In genomic region chr2:85093376-85093775, GRCm38 (mm10) we compare ENCODE assay signal across 22 mouse cellular contexts. TPM values are rescaled to one million over a fixed set of nuclear protein-coding genes. Genes with fewer than 3 reads are reported as not detected.
DNase-seq lines count a peak whose midpoint lies in the region; ATAC-seq and TF ChIP-seq lines count a peak whose summit lies in the region.
"Had no signal": no experiment of that assay in that cellular context is flagged by ENCODE, and none has a peak within 500 bp of the region (broad histone marks: within the 10 kb centered on the region; RNA-seq: fewer than 3 reads in every experiment).

No protein-coding gene starts in this region.

- no peak overlapping the region; the same call in 1 of the 2 replicates for H3K9ac ChIP-seq in liver, adult 2 months (ENCODE audit: low read depth, low read length)
- no peak overlapping the region for H3K9ac ChIP-seq in liver, embryonic 11.5 days (ENCODE audit: low read depth, low read length)
- no peak overlapping the region for H3K9ac ChIP-seq in liver, postnatal 0 days (replicated peaks)
- H3K9ac ChIP-seq: embryonic facial prominence, embryonic 15.5 days; hindbrain, embryonic 13.5 days; limb, embryonic 15.5 days had no signal

- H3K4me3 ChIP-seq in liver, adult 2 months (ENCODE audit: insufficient read depth, low read depth, low read length): no peak overlapping the region
- H3K4me3 ChIP-seq in liver, embryonic 11.5 days (ENCODE audit: low read depth, low read length): no peak overlapping the region
- H3K4me3 ChIP-seq in liver, postnatal 0 days (ENCODE audit: low read depth, low read length): no peak overlapping the region
- H3K4me3 ChIP-seq in small intestine, adult 2 months (ENCODE audit: low read depth, low read length): no peak overlapping the region
- H3K4me3 ChIP-seq: embryonic facial prominence, embryonic 15.5 days; heart, embryonic 10.5 days; hindbrain, embryonic 13.5 days; limb, embryonic 15.5 days had no signal

- no peak for TF ChIP-seq EP300 in liver, postnatal 0 days (IDR thresholded peaks at IDR 0.05; ENCODE audit: low read depth)

- ATAC-seq in liver, embryonic 11.5 days (replicated peaks; ENCODE audit: low FRiP score): no peak
- peak; percentile 54 for ATAC-seq in liver, postnatal 0 days
- ATAC-seq in megakaryocyte-erythroid progenitor cell, adult 5-6 weeks (replicated peaks; ENCODE audit: low FRiP score, low TSS enrichment, poor library complexity, severe bottlenecking): no peak
- ATAC-seq: CD4-positive, CD25-positive, alpha-beta regulatory T cell, adult 4 months had no signal

- TF ChIP-seq POLR2A in liver, adult 2 months (IDR thresholded peaks at IDR 0.05; ENCODE audit: extremely low read depth, insufficient read depth, low read length): no peak
- no peak for TF ChIP-seq POLR2A in small intestine, adult 2 months (IDR thresholded peaks at IDR 0.05; ENCODE audit: low read depth, low read length)

- 25% methylated on average over 1 of the region's 1 CpGs for WGBS in liver, adult 2 months
- WGBS in liver, embryonic 11.5 days: 77% methylated on average over 1 of the region's 1 CpGs
- WGBS in liver, postnatal 0 days (ENCODE audit: insufficient replicate concordance): 68% methylated on average over 1 of the region's 1 CpGs
- 38% methylated on average over 1 of the region's 1 CpGs for WGBS in small intestine, adult 2 months

- no peaks in the 10 kb centered on the region for H3K27me3 ChIP-seq in liver, adult 2 months (ENCODE audit: control insufficient read depth, insufficient read depth, low read length)
- H3K27me3 ChIP-seq in liver, embryonic 11.5 days (replicated peaks; ENCODE audit: control insufficient read depth, insufficient read depth, low read length): no peaks in the 10 kb centered on the region
- no peaks in the 10 kb centered on the region for H3K27me3 ChIP-seq in liver, postnatal 0 days (ENCODE audit: insufficient read depth, low read length)
- H3K27me3 ChIP-seq in small intestine, adult 2 months (ENCODE audit: control insufficient read depth, insufficient read depth, low read length): no peaks in the 10 kb centered on the region
- H3K27me3 ChIP-seq: embryonic facial prominence, embryonic 15.5 days; hindbrain, embryonic 13.5 days; limb, embryonic 15.5 days had no signal

- H3K79me2 ChIP-seq in liver, adult 2 months (ENCODE audit: control insufficient read depth, insufficient read depth, low read length): no peaks in the 10 kb centered on the region

- peak overlapping the region; percentile 81 for H3K27ac ChIP-seq in liver, adult 2 months (replicated peaks; ENCODE audit: insufficient read depth, low read depth, low read length)
- no peak overlapping the region for H3K27ac ChIP-seq in liver, embryonic 11.5 days (ENCODE audit: low read depth, low read length)
- no peak overlapping the region for H3K27ac ChIP-seq in liver, postnatal 0 days (ENCODE audit: low read depth)
- H3K27ac ChIP-seq in small intestine, adult 2 months (ENCODE audit: insufficient read depth, low read depth, low read length): peak overlapping the region; percentile 72
- H3K27ac ChIP-seq: embryonic facial prominence, embryonic 15.5 days; heart, embryonic 10.5 days; hindbrain, embryonic 13.5 days; limb, embryonic 15.5 days had no signal

- H3K36me3 ChIP-seq in liver, adult 2 months (ENCODE audit: control insufficient read depth, insufficient read depth, low read length): no peaks in the 10 kb centered on the region
- no peaks in the 10 kb centered on the region for H3K36me3 ChIP-seq in liver, embryonic 11.5 days (ENCODE audit: control insufficient read depth, insufficient read depth, low read length)
- no peaks in the 10 kb centered on the region for H3K36me3 ChIP-seq in liver, postnatal 0 days (replicated peaks; ENCODE audit: insufficient read depth, low read length)
- no peaks in the 10 kb centered on the region for H3K36me3 ChIP-seq in small intestine, adult 2 months (ENCODE audit: control insufficient read depth, insufficient read depth, low read length)
- H3K36me3 ChIP-seq: embryonic facial prominence, embryonic 15.5 days; heart, embryonic 10.5 days; hindbrain, embryonic 13.5 days; limb, embryonic 15.5 days had no signal

- peak; percentile 30 to 67 for DNase-seq in adrenal gland, adult (ENCODE audit: inconsistent age in 2 of 2, low spot score in 1 of 2)
- DNase-seq in adrenal gland, postnatal 10 days: no peak
- peak; percentile 97 for DNase-seq in liver, adult 2 months (ENCODE audit: extremely low read depth, low read depth, low spot score)
- no peak for DNase-seq in liver, embryonic 11.5 days (ENCODE audit: low spot score)
- DNase-seq in liver, postnatal 0 days: no peak
- DNase-seq in cerebellum, postnatal 4 days (ENCODE audit: low spot score in 2 of 2): no peak
- DNase-seq: adrenal gland, adult 8-10 months; embryo, embryonic 11 days; gastrocnemius, postnatal 36 days; heart, postnatal 14 days; kidney, adult 18-20 months; kidney, postnatal 25 days; right cerebral cortex, postnatal 25 days; thymus, adult 18-20 months had no signal

- no peaks in the 10 kb centered on the region for H3K9me3 ChIP-seq in liver, embryonic 11.5 days (ENCODE audit: control insufficient read depth, low read length)
- H3K9me3 ChIP-seq in liver, postnatal 0 days (ENCODE audit: low read length): no peaks in the 10 kb centered on the region
- H3K9me3 ChIP-seq: embryonic facial prominence, embryonic 15.5 days; heart, embryonic 10.5 days; hindbrain, embryonic 13.5 days; limb, embryonic 15.5 days had no signal

- H3K4me1 ChIP-seq in liver, adult 2 months (ENCODE audit: control insufficient read depth, insufficient read depth, low read length): peaks cover 13% of the 10 kb centered on the region
- no peaks in the 10 kb centered on the region for H3K4me1 ChIP-seq in liver, embryonic 11.5 days (replicated peaks; ENCODE audit: control insufficient read depth, insufficient read depth, low read length)
- H3K4me1 ChIP-seq in liver, postnatal 0 days (ENCODE audit: insufficient read depth): peaks cover 10% of the 10 kb centered on the region
- peaks cover 23% of the 10 kb centered on the region; the same call in 1 of the 2 replicates for H3K4me1 ChIP-seq in small intestine, adult 2 months (ENCODE audit: control insufficient read depth, insufficient read depth, insufficient read length, low read length)

- no peak for TF ChIP-seq CTCF in liver, adult 2 months (IDR thresholded peaks at IDR 0.05; ENCODE audit: low read depth, low read length)
- no peak for TF ChIP-seq CTCF in liver, postnatal 0 days (IDR thresholded peaks at IDR 0.05; ENCODE audit: low read depth)
- TF ChIP-seq CTCF in small intestine, adult 2 months (IDR thresholded peaks at IDR 0.05; ENCODE audit: extremely low read depth, insufficient read length, insufficient replicate concordance, low read depth, low read length): no peak

- H3K4me2 ChIP-seq in liver, embryonic 11.5 days: no peak overlapping the region
- no peak overlapping the region for H3K4me2 ChIP-seq in liver, postnatal 0 days (ENCODE audit: low read depth, low read length)
- H3K4me2 ChIP-seq: embryonic facial prominence, embryonic 15.5 days; hindbrain, embryonic 13.5 days; limb, embryonic 15.5 days had no signal

RNA-seq across cellular contexts. Expression of gene Aplnr, which starts 42.6 kb away (rescaled TPM):
- total RNA-seq in adrenal gland, postnatal 10 days (2021): 100 to 1,000 TPM in 1 of 2 experiments, 10 to 100 TPM in 1; 77.0 to 167 TPM
- total RNA-seq in liver, adult 2 months (2014; rRNA removed): 0.07 and 0.09 TPM in 2 replicates
- polyA plus RNA-seq in liver, adult 2 months (2012; rRNA removed): 0.04 and 0.06 TPM in 2 replicates
- 12.7 and 14.4 TPM in 2 replicates for polyA plus RNA-seq in liver, embryonic 11.5 days (2014; fragmentation: Nextera tagmentation; extraction: Ambion mirVana)
- polyA plus RNA-seq in liver, postnatal 0 days (2015; fragmentation: Nextera tagmentation; extraction: Ambion mirVana): 2.3 and 2.5 TPM in 2 replicates
- 2.7 and 4.7 TPM in 2 replicates for polyA plus RNA-seq in small intestine, adult 2 months (2012; rRNA removed)
- not detected in 2 replicates for total RNA-seq in megakaryocyte-erythroid progenitor cell, adult 5-6 weeks (2014; fragmentation: Nextera tagmentation)
- not detected in 2 replicates for total RNA-seq in megakaryocyte-erythroid progenitor cell, adult 5-6 weeks (2017)
- total RNA-seq: MEL had no signal
- polyA plus RNA-seq: CD4-positive, CD25-positive, alpha-beta regulatory T cell, adult 4 months had no signal

RNA-seq across cellular contexts. Expression of gene Tnks1bp1, which starts 45.6 kb away (rescaled TPM):
- total RNA-seq in adrenal gland, postnatal 10 days (2021): 100 to 1,000 TPM; 102 to 111 TPM
- 13.2 and 15.0 TPM in 2 replicates for total RNA-seq in liver, adult 2 months (2014; rRNA removed)
- 12.3 and 13.4 TPM in 2 replicates for polyA plus RNA-seq in liver, adult 2 months (2012; rRNA removed)
- polyA plus RNA-seq in liver, embryonic 11.5 days (2014; fragmentation: Nextera tagmentation; extraction: Ambion mirVana): 3.4 and 3.7 TPM in 2 replicates
- 6.0 and 6.5 TPM in 2 replicates for polyA plus RNA-seq in liver, postnatal 0 days (2015; fragmentation: Nextera tagmentation; extraction: Ambion mirVana)
- polyA plus RNA-seq in small intestine, adult 2 months (2012; rRNA removed): 29.6 and 36.9 TPM in 2 replicates
- total RNA-seq in megakaryocyte-erythroid progenitor cell, adult 5-6 weeks (2014; fragmentation: Nextera tagmentation): 0.20 and 1.2 TPM in 2 replicates
- total RNA-seq in megakaryocyte-erythroid progenitor cell, adult 5-6 weeks (2017): 0.69 and 1.0 TPM in 2 replicates

RNA-seq across cellular contexts. Expression of gene P2rx3, which starts 56.1 kb away (rescaled TPM):
- total RNA-seq in adrenal gland, postnatal 10 days (2021): 1 to 10 TPM in 1 of 2 experiments, under 1 TPM in 1; 0.66 to 1.0 TPM
- 2.1 and 2.8 TPM in 2 replicates for total RNA-seq in liver, adult 2 months (2014; rRNA removed)
- 1.2 and 2.1 TPM in 2 replicates for polyA plus RNA-seq in liver, adult 2 months (2012; rRNA removed)
- 0.95 and 1.1 TPM in 2 replicates for polyA plus RNA-seq in liver, embryonic 11.5 days (2014; fragmentation: Nextera tagmentation; extraction: Ambion mirVana)
- 0.56 and 0.57 TPM in 2 replicates for polyA plus RNA-seq in liver, postnatal 0 days (2015; fragmentation: Nextera tagmentation; extraction: Ambion mirVana)
- 0.16 and 0.17 TPM in 2 replicates for polyA plus RNA-seq in small intestine, adult 2 months (2012; rRNA removed)
- 1.1 and 2.0 TPM in 2 replicates for total RNA-seq in megakaryocyte-erythroid progenitor cell, adult 5-6 weeks (2014; fragmentation: Nextera tagmentation)
- total RNA-seq in megakaryocyte-erythroid progenitor cell, adult 5-6 weeks (2017): not detected in 2 replicates
- total RNA-seq: MEL had no signal

RNA-seq across cellular contexts. Expression of gene Ssrp1, which starts 56.3 kb away (rescaled TPM):
- total RNA-seq in adrenal gland, postnatal 10 days (2021): 100 to 1,000 TPM; 111 to 125 TPM
- total RNA-seq in liver, adult 2 months (2014; rRNA removed): 39.1 and 40.7 TPM in 2 replicates
- 45.2 and 48.9 TPM in 2 replicates for polyA plus RNA-seq in liver, adult 2 months (2012; rRNA removed)
- polyA plus RNA-seq in liver, embryonic 11.5 days (2014; fragmentation: Nextera tagmentation; extraction: Ambion mirVana): 338 and 381 TPM in 2 replicates
- polyA plus RNA-seq in liver, postnatal 0 days (2015; fragmentation: Nextera tagmentation; extraction: Ambion mirVana): 69.8 and 80.8 TPM in 2 replicates
- polyA plus RNA-seq in small intestine, adult 2 months (2012; rRNA removed): 27.0 and 47.2 TPM in 2 replicates
- 245 and 274 TPM in 2 replicates for total RNA-seq in megakaryocyte-erythroid progenitor cell, adult 5-6 weeks (2014; fragmentation: Nextera tagmentation)
- 432 and 481 TPM in 2 replicates for total RNA-seq in megakaryocyte-erythroid progenitor cell, adult 5-6 weeks (2017)

Comparison
In these comparisons a context has a peak if more than half of its experiments do, and no peak if none do; other contexts are left out.
1. DNase-seq: peak in adrenal gland, adult (2 of 2) and liver, adult 2 months (single experiment); none in adrenal gland, postnatal 10 days (single experiment), liver, embryonic 11.5 days (single experiment), liver, postnatal 0 days (single experiment) and cerebellum, postnatal 4 days (0 of 2).
2. H3K27ac ChIP-seq: peak in liver, adult 2 months (single experiment) and small intestine, adult 2 months (single experiment); none in liver, embryonic 11.5 days (single experiment) and liver, postnatal 0 days (single experiment).